Mouse (Mus musculus) small intestine, adult 2 months (tissue): ENCODE measurements around the gene Mthfd1l. TPM values are rescaled to one million over a fixed set of nuclear protein-coding genes. Genes with fewer than 3 reads are reported as not detected.

Experiments
- H3K27ac ChIP-seq: fragments of 200-500 bp; 2 replicates; pipeline ENCODE4 v1.5.1; 2012; ENCODE audit warnings: low read depth, low read length, control low read depth, inconsistent platforms; ENCODE audit not compliant: insufficient read depth
- H3K27me3 ChIP-seq: fragments of 200-500 bp; 2 replicates; pipeline ENCODE4 v1.6.1; 2012; ENCODE audit warnings: mild to moderate bottlenecking, moderate library complexity, low read length, inconsistent platforms; ENCODE audit not compliant: control insufficient read depth, insufficient read depth
- H3K36me3 ChIP-seq: fragments of 200-500 bp; 2 replicates; pipeline ENCODE4 v1.6.1; 2012; ENCODE audit warnings: mild to moderate bottlenecking, low read length, control low read depth, inconsistent platforms; ENCODE audit not compliant: control insufficient read depth, insufficient read depth
- H3K4me1 ChIP-seq: fragments of 200-500 bp; 2 replicates; pipeline ENCODE4 v1.6.1; 2012; ENCODE audit warnings: low read length, inconsistent platforms, mixed read lengths; ENCODE audit not compliant: control insufficient read depth, insufficient read depth, insufficient read length
- H3K4me3 ChIP-seq: fragments of 200-500 bp; 2 replicates; pipeline ENCODE4 v1.5.1; 2012; ENCODE audit warnings: low read depth, mild to moderate bottlenecking, control low read depth, inconsistent platforms, low read length, moderate library complexity
- CTCF ChIP-seq: fragments of 200-500 bp; IDR thresholded peaks from 2 replicates; pipeline ENCODE4 v1.5.1; 2012; ENCODE audit warnings: low read depth, mild to moderate bottlenecking, control low read depth, inconsistent platforms, low read length, moderate library complexity, mixed read lengths; ENCODE audit not compliant: insufficient replicate concordance, insufficient read length; ENCODE audit errors: extremely low read depth
- POLR2A ChIP-seq: fragments of 200-500 bp; IDR thresholded peaks from 2 replicates; pipeline ENCODE4 v1.6.1; 2012; ENCODE audit warnings: low read depth, mild to moderate bottlenecking, control low read depth, inconsistent platforms, low read length, moderate library complexity
- WGBS: fragments of 180-500 bp; shearing (Covaris S2); methylation state at CpG from one replicate; pipeline ENCODE4 v1.1.7; 2018; 5-methylcytosine and 5-hydroxymethylcytosine counted together
- polyA plus RNA-seq: library from polyadenylated mRNA; depleted of rRNA; stranded (reverse); fragments of >200 nt; gene quantifications from 2 replicates; pipeline ENCODE4 v1.2.3, GENCODE M21; 2012

The Mthfd1l gene
- polyA plus RNA-seq, 1 experiment: 1.3 TPM

GRCm38 (mm10) chr10:4174229-4174628 is 201.3 kb downstream of the Mthfd1l start:
- Histone ChIP-seq H3K4me3 (no peak overlapping the region), H3K27ac (no peak overlapping the region), H3K27me3 (no peaks in the 10 kb centered on the region), H3K4me1 (no peaks in the 10 kb centered on the region), H3K36me3 (no peaks in the 10 kb centered on the region)
- TF ChIP-seq CTCF (no peak), POLR2A (no peak)
- WGBS: 81% methylated on average over 5 of the region's 5 CpGs

- H3K4me1 ChIP-seq: no peaks in the 10 kb centered on the region
- H3K36me3 ChIP-seq: no peaks in the 10 kb centered on the region
- TF ChIP-seq CTCF (no peak), POLR2A (no peak)
- H3K27ac ChIP-seq: no peak overlapping the region
- WGBS: 79% methylated on average over 3 of the region's 3 CpGs
- no peaks in the 10 kb centered on the region for H3K27me3 ChIP-seq
- H3K4me3 ChIP-seq: no peak overlapping the region
These were observed 201.8 kb downstream of the Mthfd1l start for GRCm38 (mm10) chr10:4174717-4175116.

GRCm38 (mm10) chr10:4177285-4177684 is 204.4 kb downstream of the Mthfd1l start:
- TF ChIP-seq POLR2A (no peak), CTCF (no peak)
- Histone ChIP-seq H3K36me3 (no peaks in the 10 kb centered on the region), H3K4me1 (no peaks in the 10 kb centered on the region), H3K27ac (no peak overlapping the region), H3K4me3 (no peak overlapping the region), H3K27me3 (no peaks in the 10 kb centered on the region)
- WGBS: 82% methylated on average over 4 of the region's 4 CpGs

GRCm38 (mm10) chr10:4179049-4179790 is 206.3 kb downstream of the Mthfd1l start:
- Histone ChIP-seq H3K27me3 (no peaks in the 10 kb centered on the region), H3K27ac (no peak overlapping the region), H3K4me3 (no peak overlapping the region), H3K4me1 (no peaks in the 10 kb centered on the region), H3K36me3 (no peaks in the 10 kb centered on the region)
- 79% methylated on average over 7 of the region's 7 CpGs for WGBS
- TF ChIP-seq POLR2A: no peak
- no peak for TF ChIP-seq CTCF

- Histone ChIP-seq H3K27me3 (no peaks in the 10 kb centered on the region), H3K4me3 (no peak overlapping the region), H3K4me1 (no peaks in the 10 kb centered on the region), H3K27ac (no peak overlapping the region), H3K36me3 (no peaks in the 10 kb centered on the region)
- WGBS: 50% methylated on average over 1 of the region's 1 CpGs
- TF ChIP-seq CTCF (no peak), POLR2A (no peak)
These were observed 209.0 kb downstream of the Mthfd1l start for GRCm38 (mm10) chr10:4181953-4182352.

GRCm38 (mm10) chr10:4182406-4182805 is 209.5 kb downstream of the Mthfd1l start:
- Histone ChIP-seq H3K4me3 (no peak overlapping the region), H3K36me3 (no peaks in the 10 kb centered on the region), H3K27me3 (no peaks in the 10 kb centered on the region), H3K27ac (no peak overlapping the region), H3K4me1 (no peaks in the 10 kb centered on the region)
- WGBS: 66% methylated on average over 2 of the region's 2 CpGs
- no peak for TF ChIP-seq CTCF
- no peak for TF ChIP-seq POLR2A

GRCm38 (mm10) chr10:4188614-4189402 is 215.9 kb downstream of the Mthfd1l start:
- Histone ChIP-seq H3K4me1 (no peaks in the 10 kb centered on the region), H3K36me3 (no peaks in the 10 kb centered on the region), H3K27me3 (no peaks in the 10 kb centered on the region), H3K27ac (no peak overlapping the region), H3K4me3 (no peak overlapping the region)
- 69% methylated on average over 18 of the region's 18 CpGs for WGBS
- TF ChIP-seq POLR2A: no peak
- TF ChIP-seq CTCF: no peak
